Mouse (Mus musculus): ENCODE measurements around the gene Nkx6-2.

GRCm38 (mm10) chr7:139530591-139531427 lies 51.8 kb downstream of the Nkx6-2 start:
- TF ChIP-seq GATA1 (IDR thresholded peaks at IDR 0.05; ENCODE audit: low read length) (no peak), TAL1 (IDR thresholded peaks at IDR 0.05; ENCODE audit: low read length) (no peak)
